Mouse (Mus musculus) hindbrain, postnatal 0 days (tissue): ENCODE results near the gene Krtcap2. TPM values are rescaled to one million over a fixed set of nuclear protein-coding genes. Genes with fewer than 3 reads are reported as not detected.

Experiments
- ATAC-seq: fragments of 200-750 bp; cut with Nextera tagmentation; 2 replicates; pipeline ENCODE4 v1.8.0; 2017; ENCODE audit warnings: mild to moderate bottlenecking, moderate TSS enrichment, moderate library complexity
- DNase-seq: peaks from one replicate; pipeline ENCODE4 v3.0.0-alpha.2; 2015; ENCODE audit warnings: low spot score
- H3K27ac ChIP-seq: fragments of 300-500 bp; sonication (generic); 2 replicates; pipeline ENCODE4 v1.5.1; 2014; ENCODE audit warnings: mild to moderate bottlenecking
- H3K27me3 ChIP-seq: fragments of 300-500 bp; sonication (generic); 2 replicates; pipeline ENCODE4 v1.6.1; 2014; ENCODE audit warnings: low read length, mixed read lengths; ENCODE audit not compliant: insufficient read depth
- H3K36me3 ChIP-seq: fragments of 300-500 bp; sonication (generic); 2 replicates; pipeline ENCODE4 v1.6.1; 2014; ENCODE audit warnings: low read length, mixed read lengths; ENCODE audit not compliant: insufficient read depth
- H3K4me1 ChIP-seq: fragments of 300-500 bp; sonication (generic); 2 replicates; pipeline ENCODE4 v1.6.1; 2014; ENCODE audit warnings: antibody characterized with exemption, low read length, mixed read lengths; ENCODE audit not compliant: insufficient read depth
- H3K4me2 ChIP-seq: fragments of 300-500 bp; sonication (generic); 2 replicates; pipeline ENCODE4 v1.6.1; 2014; ENCODE audit warnings: low read depth, mild to moderate bottlenecking, low read length, moderate library complexity, mixed read lengths
- H3K4me3 ChIP-seq: fragments of 300-500 bp; sonication (generic); 2 replicates; pipeline ENCODE4 v1.5.1; 2014; ENCODE audit warnings: low read length
- H3K9ac ChIP-seq: fragments of 300-500 bp; sonication (generic); replicated peaks from 2 replicates; pipeline ENCODE4 v1.6.1; 2014; ENCODE audit warnings: mild to moderate bottlenecking, low read length, moderate library complexity, mixed read lengths
- H3K9me3 ChIP-seq: fragments of 300-500 bp; sonication (generic); 2 replicates; pipeline ENCODE4 v1.6.1; 2016; ENCODE audit warnings: low read length, mixed read lengths
- CTCF ChIP-seq: IDR thresholded peaks from 2 replicates; pipeline ENCODE4 v1.5.1; 2016; ENCODE audit warnings: antibody characterized with exemption, control low read depth, low read depth
- WGBS: fragments of 180-500 bp; shearing (Covaris S2); extraction: QIAGEN DNeasy Blood & Tissue Kit; methylation state at CpG from one replicate; pipeline ENCODE4 v1.1.7; 2014; 5-methylcytosine and 5-hydroxymethylcytosine counted together
- polyA plus RNA-seq: library from polyadenylated mRNA; unstranded; fragments of >200 nt; fragmentation: Nextera tagmentation; extraction: Ambion mirVana; gene quantifications from 2 replicates; pipeline ENCODE4 v1.2.1, GENCODE M21; 2015
- total RNA-seq: library from RNA; depleted of rRNA; stranded (reverse); fragments of >200 nt; gene quantifications from 2 replicates; pipeline ENCODE4 v1.2.3, GENCODE M21; 2014

Gene Krtcap2
- total and polyA plus RNA-seq, 2 experiments from 2014 or later = 74.9 to 250 TPM

GRCm38 (mm10) chr3:89270891-89271290 lies 25.1 kb downstream of the Krtcap2 start:
- Histone ChIP-seq H3K4me2 (peak overlapping the region; percentile 68), H3K4me3 (peak overlapping the region; percentile 58; the same call in 1 of the 2 replicates), H3K27ac (peak overlapping the region; percentile 86), H3K9ac (peak overlapping the region; percentile 59; the same call in 1 of the 2 replicates), H3K9me3 (no peaks in the 10 kb centered on the region), H3K36me3 (no peaks in the 10 kb centered on the region), H3K4me1 (peaks cover 18% of the 10 kb centered on the region), H3K27me3 (no peaks in the 10 kb centered on the region)
- 41% methylated on average over 6 of the region's 6 CpGs for WGBS
- ATAC-seq (no peak), DNase-seq (peak; percentile 18)
- TF ChIP-seq CTCF = no peak

GRCm38 (mm10) chr3:89271760-89272159 lies 26.0 kb downstream of the Krtcap2 start:
- no peak overlapping the region for H3K27ac ChIP-seq
- peak; percentile 28 for DNase-seq

GRCm38 (mm10) chr3:89276061-89276460 lies 30.3 kb downstream of the Krtcap2 start:
- Histone ChIP-seq H3K9me3 (no peaks in the 10 kb centered on the region), H3K36me3 (no peaks in the 10 kb centered on the region), H3K27me3 (no peaks in the 10 kb centered on the region), H3K4me1 (peaks cover 14% of the 10 kb centered on the region; the same call in 1 of the 2 replicates), H3K4me2 (no peak overlapping the region), H3K27ac (no peak overlapping the region), H3K4me3 (no peak overlapping the region), H3K9ac (no peak overlapping the region)
- DNase-seq (no peak), ATAC-seq (no peak)
- no peak for TF ChIP-seq CTCF
- WGBS = 90% methylated on average over 13 of the region's 13 CpGs

More at GRCm38 (mm10) chr3:89271760-89272159, 26.0 kb downstream of the Krtcap2 start:
- ATAC-seq = no peak
- no peak for TF ChIP-seq CTCF
- H3K36me3 ChIP-seq = no peaks in the 10 kb centered on the region
- 45% methylated on average over 6 of the region's 6 CpGs for WGBS
- H3K27me3 ChIP-seq = no peaks in the 10 kb centered on the region
- no peak overlapping the region for H3K4me2 ChIP-seq
- H3K4me3 ChIP-seq = no peak overlapping the region
- peaks cover 18% of the 10 kb centered on the region for H3K4me1 ChIP-seq
- H3K9me3 ChIP-seq = no peaks in the 10 kb centered on the region
- no peak overlapping the region for H3K9ac ChIP-seq

GRCm38 (mm10) chr3:89277281-89278021 lies 31.7 kb downstream of the Krtcap2 start:
- H3K4me1 ChIP-seq = peaks cover 14% of the 10 kb centered on the region; the same call in 1 of the 2 replicates
- H3K4me3 ChIP-seq = peak overlapping the region; percentile 14; the same call in 1 of the 2 replicates
- DNase-seq (peak; percentile 20), ATAC-seq (no peak)
- H3K9ac ChIP-seq = no peak overlapping the region
- no peaks in the 10 kb centered on the region for H3K27me3 ChIP-seq
- H3K27ac ChIP-seq = no peak overlapping the region
- peak overlapping the region; percentile 89; the same call in 1 of the 2 replicates for H3K4me2 ChIP-seq
- 54% methylated on average over 14 of the region's 14 CpGs for WGBS
- TF ChIP-seq CTCF = no peak
- H3K9me3 ChIP-seq = no peaks in the 10 kb centered on the region
- H3K36me3 ChIP-seq = no peaks in the 10 kb centered on the region

GRCm38 (mm10) chr3:89278107-89278506 lies 32.3 kb downstream of the Krtcap2 start:
- TF ChIP-seq CTCF = no peak
- Histone ChIP-seq H3K9ac (no peak overlapping the region), H3K27ac (no peak overlapping the region), H3K27me3 (no peaks in the 10 kb centered on the region), H3K4me1 (peaks cover 14% of the 10 kb centered on the region; the same call in 1 of the 2 replicates), H3K4me3 (peak overlapping the region; percentile 14; the same call in 1 of the 2 replicates), H3K36me3 (no peaks in the 10 kb centered on the region), H3K4me2 (peak overlapping the region; percentile 89), H3K9me3 (no peaks in the 10 kb centered on the region)
- no peak for ATAC-seq
- no peak for DNase-seq
- WGBS = 69% methylated on average over 7 of the region's 7 CpGs

- H3K27me3 ChIP-seq = no peaks in the 10 kb centered on the region
- WGBS = 33% methylated on average over 8 of the region's 8 CpGs
- no peak for DNase-seq
Observed at GRCm38 (mm10) chr3:89278643-89279042, 32.9 kb downstream of the Krtcap2 start.

More at GRCm38 (mm10) chr3:89278643-89279042, 32.9 kb downstream of the Krtcap2 start:
- peak overlapping the region; percentile 73; the same call in 1 of the 2 replicates for H3K27ac ChIP-seq
- peak overlapping the region; percentile 49 for H3K4me3 ChIP-seq
- H3K4me2 ChIP-seq = peak overlapping the region; percentile 89
- H3K9ac ChIP-seq = peak overlapping the region; percentile 57
- ATAC-seq = no peak
- no peaks in the 10 kb centered on the region for H3K9me3 ChIP-seq
- no peak for TF ChIP-seq CTCF
- peaks cover 14% of the 10 kb centered on the region; the same call in 1 of the 2 replicates for H3K4me1 ChIP-seq
- H3K36me3 ChIP-seq = no peaks in the 10 kb centered on the region
